Mouse (Mus musculus) intestine, embryonic 16.5 days (tissue): Measurements from ENCODE around the gene Poc1b. TPM values are rescaled to one million over a fixed set of nuclear protein-coding genes. Genes with fewer than 3 reads are reported as not detected.

Experiments
- ATAC-seq: fragments of 200-750 bp; cut with Nextera tagmentation; 2 replicates; pipeline ENCODE4 v1.8.0; 2017; ENCODE audit warnings: moderate TSS enrichment, moderate library complexity
- H3K27ac ChIP-seq: fragments of 300-500 bp; sonication (generic); 2 replicates; pipeline ENCODE4 v1.5.1; 2014; ENCODE audit warnings: mild to moderate bottlenecking, low read length
- H3K27me3 ChIP-seq: fragments of 300-500 bp; sonication (generic); replicated peaks from 2 replicates; pipeline ENCODE4 v1.6.1; 2014; ENCODE audit warnings: low read length, control low read depth, mixed read lengths; ENCODE audit not compliant: control insufficient read depth, insufficient read depth
- H3K36me3 ChIP-seq: fragments of 300-500 bp; sonication (generic); 2 replicates; pipeline ENCODE4 v1.6.1; 2014; ENCODE audit warnings: low read length, control low read depth; ENCODE audit not compliant: control insufficient read depth, insufficient read depth
- H3K4me1 ChIP-seq: fragments of 300-500 bp; sonication (generic); 2 replicates; pipeline ENCODE4 v1.6.1; 2014; ENCODE audit warnings: low read length, control low read depth, mixed read lengths; ENCODE audit not compliant: control insufficient read depth, insufficient read depth
- H3K4me2 ChIP-seq: fragments of 300-500 bp; sonication (generic); 2 replicates; pipeline ENCODE4 v1.6.1; 2014; ENCODE audit warnings: low read depth, low read length, control low read depth
- H3K4me3 ChIP-seq: fragments of 300-500 bp; sonication (generic); 2 replicates; pipeline ENCODE4 v1.5.1; 2014; ENCODE audit warnings: mild to moderate bottlenecking, low read length
- H3K9ac ChIP-seq: fragments of 300-500 bp; sonication (generic); 2 replicates; pipeline ENCODE4 v1.6.1; 2014; ENCODE audit warnings: low read depth, low read length
- H3K9me3 ChIP-seq: fragments of 300-500 bp; sonication (generic); 2 replicates; pipeline ENCODE4 v1.6.1; 2016; ENCODE audit warnings: low read length, control low read depth; ENCODE audit not compliant: control insufficient read depth
- WGBS: fragments of 180-500 bp; shearing (Covaris S2); extraction: QIAGEN DNeasy Blood & Tissue Kit; methylation state at CpG from one replicate; pipeline ENCODE4 v1.1.7; 2014; 5-methylcytosine and 5-hydroxymethylcytosine counted together
- polyA plus RNA-seq: library from polyadenylated mRNA; unstranded; fragments of >200 nt; fragmentation: Nextera tagmentation; extraction: Ambion mirVana; gene quantifications from 2 replicates; pipeline ENCODE4 v1.2.1, GENCODE M21; 2015

The Poc1b gene
- polyA plus RNA-seq, 1 experiment from 2014 or later, result 20.5 TPM

DNA sequence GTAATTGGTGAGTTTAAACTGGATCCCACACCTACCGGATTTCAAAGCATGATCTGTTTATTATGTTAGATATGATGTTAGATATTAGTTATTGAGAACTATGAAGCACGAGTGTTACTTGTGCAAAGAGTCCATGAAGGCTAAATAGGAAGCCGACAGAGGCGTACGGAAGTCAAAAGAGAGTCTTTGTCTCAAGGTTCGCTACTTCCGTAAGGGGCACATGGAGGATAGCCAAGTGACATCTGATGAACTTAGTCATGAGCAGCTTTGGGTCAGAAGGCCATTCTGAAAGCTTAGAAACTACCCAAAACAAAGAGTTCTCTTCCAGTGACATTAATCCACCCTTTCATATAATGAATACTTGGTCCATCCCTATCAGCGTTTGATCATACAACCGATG, 128.2 kb downstream of the Poc1b start:
- Histone ChIP-seq H3K27me3 (no peaks in the 10 kb centered on the region), H3K4me2 (no peak overlapping the region), H3K27ac (no peak overlapping the region), H3K4me3 (no peak overlapping the region), H3K9me3 (no peaks in the 10 kb centered on the region), H3K36me3 (no peaks in the 10 kb centered on the region), H3K4me1 (no peaks in the 10 kb centered on the region), H3K9ac (no peak overlapping the region)
- ATAC-seq, result no peak
- WGBS, result 91% methylated on average over 9 of the region's 9 CpGs

GRCm38 (mm10) chr10:99237205-99237832, 130.5 kb downstream of the Poc1b start:
- peak overlapping the region; percentile 28; the same call in 1 of the 2 replicates for H3K4me2 ChIP-seq
- H3K36me3 ChIP-seq, result no peaks in the 10 kb centered on the region
- 57% methylated on average over 11 of the region's 11 CpGs for WGBS
- no peaks in the 10 kb centered on the region for H3K9me3 ChIP-seq
- H3K4me3 ChIP-seq, result no peak overlapping the region
- H3K9ac ChIP-seq, result no peak overlapping the region
- no peaks in the 10 kb centered on the region for H3K27me3 ChIP-seq
- H3K27ac ChIP-seq, result peak overlapping the region; percentile 14; the same call in 1 of the 2 replicates
- ATAC-seq, result peak; percentile 76
- peaks cover 9% of the 10 kb centered on the region for H3K4me1 ChIP-seq

- WGBS, result 85% methylated on average over 11 of the region's 11 CpGs
- Histone ChIP-seq H3K36me3 (no peaks in the 10 kb centered on the region), H3K4me2 (no peak overlapping the region), H3K9ac (no peak overlapping the region), H3K9me3 (no peaks in the 10 kb centered on the region), H3K27me3 (no peaks in the 10 kb centered on the region), H3K4me1 (peaks cover 11% of the 10 kb centered on the region), H3K4me3 (no peak overlapping the region), H3K27ac (no peak overlapping the region)
- ATAC-seq, result no peak
These were observed 131.7 kb downstream of the Poc1b start for GRCm38 (mm10) chr10:99238537-99238936.

GRCm38 (mm10) chr10:99241284-99241828, 134.5 kb downstream of the Poc1b start:
- WGBS, result 80% methylated on average over 7 of the region's 7 CpGs
- H3K36me3 ChIP-seq, result no peaks in the 10 kb centered on the region
- no peak for ATAC-seq
- H3K4me1 ChIP-seq, result peaks cover 16% of the 10 kb centered on the region
- H3K27ac ChIP-seq, result peak overlapping the region; percentile 44; the same call in 1 of the 2 replicates
- no peaks in the 10 kb centered on the region for H3K9me3 ChIP-seq
- no peak overlapping the region for H3K9ac ChIP-seq
- H3K4me3 ChIP-seq, result no peak overlapping the region
- no peak overlapping the region for H3K4me2 ChIP-seq
- no peaks in the 10 kb centered on the region for H3K27me3 ChIP-seq

DNA sequence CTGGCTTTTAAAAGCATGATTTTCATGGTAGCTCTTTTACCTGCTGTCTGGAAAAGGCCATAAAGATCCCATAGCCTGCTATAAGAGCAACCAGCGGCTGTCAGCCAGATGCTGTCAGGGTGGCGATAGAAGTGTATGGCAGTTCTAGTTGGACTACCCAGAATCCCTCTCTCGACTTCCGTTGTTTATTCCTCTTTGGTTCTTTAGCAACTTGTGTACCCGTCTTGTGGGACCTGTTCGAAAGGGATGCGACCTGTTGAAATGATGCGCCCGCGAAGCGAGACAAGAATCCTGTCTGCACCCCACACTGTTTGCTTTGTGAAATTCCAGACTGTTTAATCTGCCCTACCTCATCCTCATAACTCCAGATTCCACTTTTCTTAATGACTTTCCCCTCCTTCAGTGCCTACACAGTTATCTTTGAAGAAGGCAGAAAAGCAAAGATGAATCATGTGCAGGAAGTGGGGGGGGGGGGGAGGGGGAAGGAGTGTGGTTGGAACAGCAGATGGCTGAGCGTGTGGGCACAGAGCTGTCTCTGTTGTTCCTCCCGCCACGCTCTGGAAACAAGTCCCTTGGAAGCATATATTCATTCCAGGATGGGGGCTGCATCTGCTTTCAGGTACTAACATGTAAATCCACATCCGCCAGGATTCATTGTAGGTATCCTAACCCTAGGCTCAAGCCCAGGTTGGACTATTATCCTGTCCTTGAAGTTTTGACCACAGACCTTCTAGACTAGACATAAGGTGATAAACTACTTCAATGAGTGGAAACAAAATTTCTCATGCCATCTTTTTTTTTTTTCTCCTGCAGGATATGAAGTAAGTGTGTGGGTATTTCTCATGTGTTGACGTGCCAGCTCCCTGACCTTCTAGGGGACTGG, 135.2 kb downstream of the Poc1b start:
- 32% methylated on average over 16 of the region's 16 CpGs for WGBS
- Histone ChIP-seq H3K27ac (peak overlapping the region; percentile 44; the same call in 1 of the 2 replicates), H3K9me3 (no peaks in the 10 kb centered on the region), H3K9ac (no peak overlapping the region), H3K27me3 (no peaks in the 10 kb centered on the region), H3K4me2 (peak overlapping the region; percentile 5), H3K4me1 (peaks cover 16% of the 10 kb centered on the region), H3K36me3 (no peaks in the 10 kb centered on the region), H3K4me3 (no peak overlapping the region)
- no peak for ATAC-seq

- no peak overlapping the region for H3K9ac ChIP-seq
- H3K4me2 ChIP-seq, result no peak overlapping the region
- WGBS, result 84% methylated on average over 10 of the region's 10 CpGs
- no peak for ATAC-seq
- H3K27me3 ChIP-seq, result no peaks in the 10 kb centered on the region
- H3K4me3 ChIP-seq, result no peak overlapping the region
- H3K9me3 ChIP-seq, result no peaks in the 10 kb centered on the region
- H3K27ac ChIP-seq, result no peak overlapping the region
- H3K36me3 ChIP-seq, result no peaks in the 10 kb centered on the region
- peaks cover 16% of the 10 kb centered on the region for H3K4me1 ChIP-seq
These were observed 135.9 kb downstream of the Poc1b start for GRCm38 (mm10) chr10:99242721-99243120.

DNA sequence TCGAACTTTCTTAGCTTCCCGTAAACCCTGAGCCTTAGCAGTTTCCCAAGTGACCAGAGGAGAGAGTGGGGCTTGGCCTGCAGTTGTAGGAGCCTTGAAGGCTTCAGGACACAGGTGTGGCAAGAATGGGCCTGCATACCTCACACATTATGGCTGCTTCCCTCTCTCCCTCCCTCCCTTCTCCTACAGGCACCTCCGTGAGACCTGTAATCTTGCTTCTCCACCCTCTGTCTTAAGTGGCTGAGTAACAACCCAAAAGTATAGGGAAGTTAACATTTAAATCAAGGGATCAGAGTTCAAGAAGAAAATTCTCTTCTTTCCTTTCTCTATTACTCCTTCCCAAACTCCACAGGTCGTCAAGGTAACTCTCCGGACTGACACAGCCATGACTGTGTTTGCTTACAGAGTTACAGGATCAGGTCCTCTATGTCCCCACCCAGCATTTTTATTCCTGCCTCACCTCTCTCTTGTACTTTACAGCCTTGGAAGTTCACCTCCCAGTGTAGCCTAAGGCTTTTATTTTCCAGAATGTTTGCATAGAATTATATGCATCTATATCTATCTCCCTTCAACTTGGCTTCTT, 137.2 kb downstream of the Poc1b start:
- Histone ChIP-seq H3K4me2 (no peak overlapping the region), H3K4me1 (peaks cover 16% of the 10 kb centered on the region), H3K9me3 (no peaks in the 10 kb centered on the region), H3K9ac (no peak overlapping the region), H3K27ac (peak overlapping the region; percentile 62), H3K27me3 (no peaks in the 10 kb centered on the region), H3K4me3 (no peak overlapping the region), H3K36me3 (no peaks in the 10 kb centered on the region)
- peak; percentile 82 for ATAC-seq
- WGBS, result 48% methylated on average over 5 of the region's 5 CpGs

DNA sequence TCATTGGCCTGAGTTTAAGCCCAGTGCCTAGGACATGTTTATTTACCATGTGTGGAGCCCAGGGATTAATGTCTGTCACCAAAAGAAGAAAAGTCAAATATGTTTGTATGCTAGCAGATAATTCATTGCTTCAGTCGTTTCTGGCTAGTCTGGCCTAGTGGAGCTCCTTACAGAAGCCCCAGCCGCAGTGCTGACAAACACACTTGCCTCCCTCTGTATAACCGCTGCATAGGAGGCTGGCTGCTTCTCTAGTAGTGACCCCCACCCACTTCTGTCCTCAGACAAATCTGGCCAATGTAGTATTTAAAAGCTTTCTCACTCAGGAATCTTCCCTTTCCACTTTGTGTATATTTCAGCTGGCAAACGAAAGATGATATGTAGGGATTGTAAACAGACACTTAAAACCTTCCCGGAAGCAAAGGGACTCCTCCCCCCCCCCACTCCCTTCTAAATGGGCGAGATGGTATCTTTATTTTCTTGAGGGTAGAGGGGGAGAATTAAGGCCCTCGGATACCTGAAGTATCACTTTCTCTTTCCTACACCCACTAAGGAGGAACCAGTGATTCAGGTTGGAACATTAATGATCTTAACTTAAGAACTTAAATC, 137.9 kb downstream of the Poc1b start:
- H3K27me3 ChIP-seq, result no peaks in the 10 kb centered on the region
- no peak overlapping the region for H3K4me2 ChIP-seq
- 20% methylated on average over 7 of the region's 7 CpGs for WGBS

More for the DNA sequence above, 137.9 kb downstream of the Poc1b start:
- ATAC-seq, result peak; percentile 29; the same call in 1 of the 2 replicates
- Histone ChIP-seq H3K9ac (no peak overlapping the region), H3K9me3 (no peaks in the 10 kb centered on the region), H3K4me3 (no peak overlapping the region), H3K36me3 (no peaks in the 10 kb centered on the region), H3K27ac (no peak overlapping the region), H3K4me1 (peaks cover 16% of the 10 kb centered on the region)
